Mouse (Mus musculus) A20 (cell line): ENCODE data around the gene Cotl1.

Experiments used
- DNase-seq: peaks from one replicate; pipeline ENCODE4 v3.0.0-alpha.2; 2011; ENCODE audit warnings: low read depth, low spot score

Gene Cotl1

DNA sequence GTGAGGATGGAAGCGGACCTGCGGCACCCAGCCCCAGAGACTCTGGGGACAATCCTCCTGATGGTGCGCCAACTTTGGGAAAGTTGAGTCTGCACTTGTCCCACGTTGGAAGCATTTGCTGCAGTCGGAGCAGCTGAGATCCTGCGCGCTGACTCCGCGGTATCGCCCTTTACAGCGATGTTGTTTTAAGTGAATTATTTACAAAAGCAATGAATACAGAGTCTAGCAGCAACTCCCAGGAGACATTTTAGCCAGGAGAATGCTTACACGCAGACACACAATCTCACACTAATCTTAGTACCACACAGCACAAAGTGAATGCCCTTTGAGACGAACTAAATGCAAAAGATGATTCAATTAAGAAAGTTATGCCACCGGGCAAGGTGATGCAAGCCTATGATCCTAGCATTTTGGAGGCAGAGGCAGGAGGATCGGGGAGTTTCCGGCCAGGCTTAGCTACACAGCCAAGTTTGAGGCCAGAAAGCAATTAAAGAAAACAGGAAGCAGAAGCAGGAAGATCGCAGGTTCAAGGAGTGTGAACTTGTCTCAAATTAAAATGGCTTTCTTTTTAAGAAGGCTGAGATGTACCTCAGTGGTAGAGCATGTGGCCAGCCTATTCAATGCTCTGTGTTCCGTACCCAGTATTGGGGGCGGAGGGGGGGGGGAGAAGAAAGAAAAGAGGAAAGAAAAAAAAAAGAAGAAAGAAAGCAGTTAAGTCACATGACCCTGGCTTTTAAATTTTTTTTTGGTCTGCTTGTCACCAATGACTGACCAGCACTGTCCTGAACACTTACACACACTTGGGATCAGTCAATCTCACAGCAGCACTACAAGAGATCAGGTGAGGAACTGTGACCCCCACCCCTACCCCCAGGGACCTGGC is 2.0 kb downstream of the Cotl1 start:
- peak; percentile 20 for DNase-seq

DNA sequence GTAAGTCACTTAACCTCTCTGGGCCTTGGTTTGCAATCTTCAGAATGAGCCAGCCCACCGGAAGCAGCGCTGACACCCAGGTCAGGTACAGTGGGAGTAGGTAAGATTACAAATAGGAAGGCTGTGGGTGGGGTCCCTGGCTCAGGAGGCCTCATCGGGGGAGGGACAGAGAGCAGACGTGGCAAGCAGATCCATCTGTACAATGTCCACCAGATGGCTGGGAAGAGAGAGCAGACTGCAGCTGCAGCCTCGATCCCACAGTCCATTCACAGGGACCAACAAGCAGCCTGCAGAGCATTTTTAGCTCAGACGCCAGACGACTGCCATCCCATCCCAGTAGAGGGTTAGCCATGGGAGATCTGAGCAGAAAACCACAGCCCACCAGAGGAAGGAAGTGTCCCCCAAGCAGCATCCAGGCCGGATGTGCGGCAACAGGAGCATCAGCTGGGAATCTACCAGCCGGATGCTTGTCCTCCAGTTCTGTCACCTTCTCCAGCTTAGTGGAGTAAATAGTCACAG is 2.7 kb downstream of the Cotl1 start:
- DNase-seq: no peak

DNA sequence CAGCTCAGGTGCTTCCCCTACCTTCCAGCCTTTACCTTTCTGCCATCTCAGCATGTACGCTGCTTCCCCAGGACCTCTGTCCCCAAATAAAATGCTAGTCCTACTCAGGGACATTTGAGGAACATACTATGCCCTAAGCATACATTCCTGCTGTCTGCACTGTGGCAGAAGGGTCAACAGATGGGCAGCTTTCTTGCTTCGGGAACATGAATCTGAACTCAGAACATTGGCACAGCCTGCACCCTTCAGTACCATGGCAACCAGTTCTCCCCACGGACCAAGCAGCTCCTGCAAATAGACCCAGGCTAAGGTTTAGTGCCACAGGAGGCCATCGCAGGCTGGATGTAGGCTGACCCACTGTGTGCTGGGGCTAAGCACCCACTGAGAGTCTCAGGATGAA is 3.5 kb downstream of the Cotl1 start:
- no peak for DNase-seq

DNA sequence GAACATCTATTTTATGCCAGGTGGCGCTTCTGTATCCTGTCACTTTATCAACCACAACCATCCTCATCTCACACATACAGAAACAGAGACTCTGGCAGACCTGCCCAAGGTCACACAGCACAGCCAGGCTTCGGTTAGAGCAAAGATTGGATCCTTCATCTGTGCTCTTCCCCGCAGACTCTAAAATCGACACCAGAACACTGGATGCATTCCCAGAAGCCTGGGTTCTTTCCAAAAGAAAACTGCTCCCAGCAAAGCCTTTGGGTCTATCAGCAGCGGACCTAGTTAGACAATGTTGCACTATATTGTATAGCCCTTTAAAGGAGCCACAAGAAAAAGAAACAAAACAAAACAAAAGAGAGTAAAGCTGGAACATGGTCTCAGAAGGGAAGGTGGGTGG is 5.1 kb downstream of the Cotl1 start:
- no peak for DNase-seq

DNA sequence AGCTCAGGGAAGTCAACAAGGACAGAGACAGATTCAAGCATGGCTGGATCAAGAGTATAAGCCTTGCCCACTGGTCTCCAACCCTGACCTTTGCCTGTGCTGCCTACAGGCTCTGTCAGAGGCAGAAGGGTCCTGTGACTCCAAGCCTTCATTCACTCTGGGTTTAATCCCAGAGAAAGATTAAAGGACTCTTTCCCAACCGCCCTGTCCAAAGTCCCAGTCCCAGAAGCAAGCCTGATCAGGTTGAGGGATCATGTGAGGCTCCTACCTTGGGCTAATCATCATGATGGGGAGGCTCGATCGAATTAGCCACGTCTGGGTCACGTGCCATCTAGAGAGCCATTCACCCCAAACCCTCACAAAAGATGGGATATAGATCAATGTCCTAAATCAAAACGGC is 5.7 kb downstream of the Cotl1 start:
- no peak for DNase-seq

DNA sequence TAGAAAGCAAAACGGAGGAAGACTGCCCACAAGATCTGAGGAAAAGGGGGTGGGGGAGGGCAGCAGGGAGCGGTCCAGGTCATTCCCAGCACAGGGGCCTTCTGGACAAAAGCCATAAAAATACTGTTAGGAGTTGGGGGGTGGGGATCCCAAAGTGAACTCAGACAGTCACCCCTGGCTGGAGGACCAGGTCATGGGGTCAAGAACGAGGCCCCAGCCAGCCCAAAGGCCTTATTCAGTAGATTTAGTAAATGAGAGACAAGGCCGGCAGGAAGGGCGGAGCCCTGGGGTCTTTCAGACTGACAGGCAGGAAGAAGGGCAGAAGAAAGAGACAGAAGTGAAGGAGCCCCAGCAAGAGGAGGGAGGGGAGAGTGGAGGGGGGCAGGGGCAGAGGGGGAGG is 7.4 kb downstream of the Cotl1 start:
- DNase-seq: no peak

DNA sequence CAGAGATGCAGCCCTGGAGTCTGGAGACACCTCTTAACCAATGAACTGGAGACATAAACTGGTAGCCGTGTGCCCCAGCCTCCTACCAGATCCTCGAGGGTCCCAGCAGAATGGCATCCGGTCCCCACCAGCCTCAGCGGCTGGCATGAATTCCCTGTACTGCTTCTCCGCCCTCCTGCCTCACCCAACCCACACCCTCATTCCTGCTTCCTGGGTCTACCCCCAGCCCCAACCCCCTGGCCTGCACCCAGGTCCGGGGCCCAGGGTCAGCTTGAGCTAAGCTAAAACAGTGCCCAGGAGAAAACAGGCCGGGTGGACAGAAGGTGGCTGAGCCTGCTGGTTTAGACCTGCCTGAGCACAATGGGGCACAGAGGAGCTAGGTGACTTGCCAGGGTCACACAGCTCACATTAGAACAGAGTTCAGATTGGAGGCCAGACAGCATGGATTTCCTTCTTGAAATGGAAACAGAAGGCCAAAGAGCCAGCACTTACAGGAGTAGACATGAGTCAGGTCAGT is 8.2 kb downstream of the Cotl1 start:
- DNase-seq: no peak

DNA sequence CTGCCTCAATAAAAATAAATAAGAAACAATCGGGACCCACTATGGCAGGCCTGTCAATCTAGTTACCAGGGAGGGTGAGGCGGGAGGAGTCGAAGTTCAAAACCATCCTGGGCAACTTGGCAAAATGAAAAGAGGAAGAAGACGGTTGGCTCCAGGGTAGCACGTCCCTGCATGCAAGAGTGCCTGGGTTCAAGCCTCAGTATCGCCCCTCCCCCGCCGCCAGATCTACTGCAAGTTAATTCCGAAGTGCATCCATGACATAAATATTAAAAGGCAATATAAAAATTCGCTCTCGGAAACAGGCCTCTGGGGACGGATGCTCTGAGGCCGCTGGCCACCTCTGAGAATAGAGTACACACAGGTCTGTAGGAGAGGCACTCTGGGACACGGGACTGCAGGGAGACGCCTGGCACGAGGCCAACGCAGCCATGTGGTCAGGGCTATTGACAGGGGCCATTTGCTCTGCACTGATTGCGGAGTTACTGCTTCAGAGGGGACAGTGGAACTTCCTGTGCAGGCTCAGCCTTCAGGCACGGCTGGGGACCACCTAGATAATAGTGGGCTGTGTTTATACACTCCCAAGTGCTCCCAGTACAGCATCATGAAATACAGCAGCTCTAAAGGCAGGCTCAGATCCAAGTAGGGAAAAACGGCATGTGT is 8.9 kb downstream of the Cotl1 start:
- peak; percentile 30 for DNase-seq

DNA sequence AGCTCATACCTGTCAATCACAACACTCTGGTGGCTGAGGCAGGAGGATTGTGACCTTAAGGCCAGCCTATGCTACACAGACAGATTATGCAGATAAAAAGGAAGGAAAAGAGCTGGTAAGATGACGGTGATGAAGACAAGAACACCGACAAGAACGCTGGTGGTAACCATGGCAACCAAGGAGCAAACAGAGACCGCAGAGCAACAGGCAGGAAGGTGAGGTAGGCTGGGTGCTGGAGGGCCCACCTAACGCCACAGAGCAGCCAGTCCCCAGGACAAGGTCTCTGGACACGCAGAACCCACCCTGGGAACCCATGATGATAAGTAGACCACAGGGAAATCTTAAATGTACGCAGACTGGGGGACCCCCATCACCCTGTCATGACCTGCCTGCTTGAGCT is 9.8 kb downstream of the Cotl1 start:
- no peak for DNase-seq

DNA sequence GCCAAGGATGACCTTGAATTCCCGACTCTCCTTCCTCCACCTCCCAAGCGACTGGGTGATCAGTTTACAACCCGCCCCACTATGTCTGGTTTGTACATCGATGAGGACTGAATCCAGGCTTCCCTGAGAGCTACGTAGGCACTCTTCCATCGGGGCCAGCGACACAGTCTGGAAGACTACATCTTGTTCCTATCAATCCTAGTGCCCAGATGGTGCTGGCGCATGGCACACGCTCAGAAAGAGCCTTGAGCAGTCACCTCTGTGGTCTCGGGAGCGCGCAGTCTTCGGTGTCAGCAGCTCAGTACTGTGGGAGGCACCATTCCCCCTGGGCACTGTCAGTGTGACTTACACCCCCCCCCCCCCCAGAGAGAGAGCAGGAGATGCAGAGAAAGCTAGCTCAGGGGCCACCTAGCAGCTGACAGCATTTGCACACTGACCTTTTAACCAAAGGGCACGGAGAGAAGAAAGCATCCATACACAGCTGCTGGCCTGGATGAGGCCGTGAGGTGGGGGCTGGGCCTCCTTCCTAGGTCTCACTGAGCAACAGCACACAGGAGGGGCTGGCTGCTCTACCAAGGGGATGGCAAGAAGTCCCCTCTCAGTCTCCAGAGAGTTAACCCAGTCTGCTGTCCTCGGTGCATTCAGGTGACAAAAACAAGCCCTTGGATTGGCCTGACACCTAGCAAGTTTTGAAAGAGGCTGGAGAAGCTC is 10.3 kb downstream of the Cotl1 start:
- DNase-seq: no peak

DNA sequence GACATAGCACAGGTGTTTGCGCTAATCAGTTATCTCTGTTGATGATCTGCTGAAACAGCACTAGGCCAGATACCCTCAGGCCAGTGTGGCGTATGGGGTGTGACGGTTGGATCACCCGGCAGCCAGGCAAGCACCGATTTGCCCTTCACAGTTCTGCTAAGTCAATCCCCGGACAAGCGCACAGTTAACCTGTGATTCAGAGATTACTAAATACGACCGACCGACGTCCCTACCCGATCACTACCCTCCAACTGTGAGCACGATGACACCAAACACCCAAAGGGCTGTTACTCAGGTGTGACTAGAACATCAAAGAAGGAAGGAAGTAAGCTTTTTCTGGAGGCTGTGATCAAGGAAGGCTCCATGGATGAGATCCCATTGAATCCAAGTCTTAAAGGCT is 10.9 kb downstream of the Cotl1 start:
- no peak for DNase-seq

DNA sequence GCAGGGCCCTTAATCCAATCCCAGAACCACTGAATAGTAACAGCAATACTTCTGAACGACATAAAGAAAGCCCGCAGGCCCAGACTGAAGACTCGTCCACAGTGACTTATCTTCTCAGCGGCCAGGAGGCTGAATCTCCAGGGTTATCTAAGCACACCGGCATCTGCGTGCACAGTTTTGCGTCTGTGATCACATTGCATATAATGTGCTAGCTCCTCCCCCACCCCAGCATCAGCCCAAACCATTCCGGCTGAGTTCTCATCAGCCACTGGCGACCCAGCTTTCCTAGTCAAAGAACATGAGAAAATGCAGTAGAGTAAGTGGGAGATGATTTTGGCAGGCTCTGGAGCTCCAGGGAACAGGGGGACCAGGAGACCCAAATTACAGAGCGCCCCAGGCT is 11.3 kb downstream of the Cotl1 start:
- no peak for DNase-seq

DNA sequence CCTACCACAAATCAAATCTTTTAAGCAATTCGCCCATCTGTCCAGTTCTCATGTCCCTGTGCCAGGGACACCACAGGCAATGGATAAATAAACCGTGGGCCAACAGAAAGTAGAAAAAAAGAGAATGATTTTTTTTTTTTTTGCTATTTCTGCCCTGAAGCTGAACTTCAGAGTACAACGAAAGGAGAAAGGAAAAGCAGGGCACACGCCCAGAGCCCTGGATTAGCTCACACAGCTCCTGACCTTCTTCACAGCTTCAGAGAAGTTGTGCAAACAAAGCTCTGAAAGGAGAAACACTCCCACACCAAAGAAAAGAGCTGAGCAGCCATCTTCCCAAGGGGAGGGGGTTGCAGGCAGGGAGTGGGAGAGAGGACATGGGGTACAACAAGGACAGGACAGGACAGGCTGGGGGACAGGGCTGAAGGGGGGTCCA is 12.6 kb downstream of the Cotl1 start:
- DNase-seq: no peak

DNA sequence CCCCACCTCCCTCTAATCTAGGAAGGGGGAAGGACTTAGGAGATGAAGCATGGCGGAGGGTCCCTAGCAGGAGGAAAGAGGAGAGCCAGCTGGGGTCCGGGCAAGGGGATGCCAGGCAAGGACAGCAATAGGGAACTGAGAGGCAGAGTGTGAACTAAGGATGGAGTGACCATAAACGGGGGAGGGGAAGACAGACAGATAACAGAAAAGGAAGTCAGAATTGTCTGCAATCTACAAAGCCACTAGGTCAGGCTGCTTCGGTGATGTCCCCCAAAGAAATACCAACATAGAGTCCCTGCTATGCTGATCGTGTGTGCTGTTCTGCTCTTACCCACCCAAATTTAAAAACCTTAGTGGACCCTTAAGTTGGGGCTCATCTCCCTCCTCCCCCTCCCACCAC is 13.4 kb downstream of the Cotl1 start:
- DNase-seq: no peak

DNA sequence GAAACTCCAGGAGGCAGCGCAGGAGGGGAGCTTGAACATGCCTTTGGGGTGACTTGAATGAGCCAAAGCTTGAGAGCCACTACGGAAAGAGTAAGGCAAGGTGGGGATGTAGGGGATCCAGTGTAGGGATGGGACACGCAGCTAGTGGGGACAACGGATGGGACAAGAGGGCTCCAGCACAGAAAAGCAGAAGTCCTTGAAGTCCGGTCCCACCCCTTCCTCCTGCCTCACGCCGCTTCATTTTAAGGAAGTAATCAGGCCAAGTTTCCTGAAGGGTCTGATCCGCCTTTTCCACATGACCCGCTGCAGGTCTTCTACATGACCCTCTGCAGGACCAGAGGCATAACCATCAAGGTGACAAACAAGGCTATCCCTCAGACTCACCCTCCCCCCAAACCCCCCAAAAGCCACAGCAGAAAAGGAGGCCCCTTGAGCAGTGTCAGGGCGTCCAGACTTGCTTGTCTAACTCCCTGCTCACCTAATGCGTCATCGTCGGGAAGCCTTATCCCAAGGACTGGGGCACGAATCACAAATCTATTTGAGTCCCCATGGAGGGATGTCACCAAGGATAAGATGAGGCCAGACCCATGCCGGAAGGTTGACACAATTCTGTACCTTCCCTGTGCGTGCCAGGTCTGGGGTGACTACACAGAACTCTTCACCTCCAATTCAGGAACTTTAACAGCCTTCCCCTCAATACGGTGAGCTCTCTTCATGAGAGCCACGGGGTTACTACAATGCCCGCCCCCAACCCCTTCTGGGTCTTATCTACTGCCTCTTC is 14.2 kb downstream of the Cotl1 start:
- no peak for DNase-seq

DNA sequence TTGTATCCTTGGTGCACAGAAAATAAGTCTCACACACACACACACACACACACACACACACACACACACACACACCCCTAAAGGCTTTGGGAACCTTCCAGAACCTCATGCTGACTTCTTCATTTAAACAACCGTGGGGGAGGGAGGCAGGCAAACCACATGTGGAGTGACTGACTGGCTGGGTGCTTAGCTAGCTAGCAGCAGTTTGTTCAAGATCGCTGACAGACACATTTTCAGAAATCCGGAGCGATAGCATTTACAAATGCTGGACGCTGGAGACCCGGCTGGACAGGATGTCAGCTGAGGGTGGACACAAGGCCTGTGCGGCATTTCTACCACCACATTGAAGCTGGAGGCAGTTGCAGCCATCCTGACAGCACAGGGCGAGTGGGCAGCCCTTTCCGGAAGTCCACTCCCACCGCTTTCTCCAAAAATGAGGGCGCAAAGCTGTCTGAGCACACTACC is 15.5 kb downstream of the Cotl1 start:
- DNase-seq: no peak

DNA sequence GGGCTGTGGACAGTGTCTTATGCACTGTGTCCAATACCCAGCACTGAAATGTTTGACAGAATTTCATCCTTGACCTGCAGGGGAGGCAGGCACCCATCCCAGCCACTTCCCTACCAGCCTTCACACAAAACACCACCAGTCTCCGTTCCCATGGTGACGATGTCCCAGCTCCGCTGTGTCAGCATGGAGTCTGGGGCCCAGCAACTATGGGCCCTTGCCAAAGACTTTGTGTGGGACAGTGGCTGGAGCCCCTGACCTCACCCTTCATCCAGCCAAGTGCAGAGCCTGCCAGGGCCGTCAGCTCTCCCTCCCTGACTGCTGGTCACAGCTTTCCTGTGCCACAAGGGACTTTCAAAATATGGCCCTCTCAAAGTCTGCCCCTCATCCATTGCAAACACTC is 16.2 kb downstream of the Cotl1 start:
- no peak for DNase-seq

DNA sequence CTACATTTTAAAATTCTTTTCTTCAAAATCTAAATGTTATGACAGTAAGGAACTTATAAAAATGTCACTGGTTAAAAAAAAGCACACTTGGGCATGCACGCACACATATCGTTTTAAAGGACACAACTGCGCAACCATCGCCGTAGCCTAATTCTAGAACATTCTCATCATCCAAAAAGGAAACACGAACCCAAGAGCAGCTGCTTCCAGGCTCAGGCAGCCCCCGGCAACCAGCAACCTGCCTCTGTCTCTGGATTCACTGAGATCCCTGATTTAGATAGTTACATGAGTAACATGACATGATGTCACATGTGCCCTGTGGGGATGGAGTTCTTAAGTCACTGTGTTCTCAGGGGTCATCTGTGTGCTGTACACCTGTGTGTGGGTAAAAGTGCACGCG is 17.1 kb downstream of the Cotl1 start:
- no peak for DNase-seq

DNA sequence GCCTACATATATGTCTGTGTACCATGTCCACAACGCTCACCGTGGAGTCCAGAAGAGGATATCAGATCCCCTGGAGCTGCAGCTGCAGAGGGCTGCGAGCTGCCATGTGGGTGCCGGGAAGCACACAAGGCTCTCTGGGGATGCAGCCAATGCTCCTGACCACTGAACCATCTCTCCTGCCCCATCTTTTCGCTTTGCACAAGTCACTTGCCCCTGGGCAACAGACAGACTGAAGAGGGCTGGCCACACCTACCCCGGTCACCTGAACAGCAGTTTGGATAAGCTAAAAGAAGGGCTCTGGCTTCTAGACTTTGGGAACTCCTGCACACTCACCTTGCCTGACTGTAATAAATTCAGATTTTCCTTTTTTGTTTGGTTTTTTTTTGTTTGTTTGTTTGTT is 18.7 kb downstream of the Cotl1 start:
- DNase-seq: no peak

DNA sequence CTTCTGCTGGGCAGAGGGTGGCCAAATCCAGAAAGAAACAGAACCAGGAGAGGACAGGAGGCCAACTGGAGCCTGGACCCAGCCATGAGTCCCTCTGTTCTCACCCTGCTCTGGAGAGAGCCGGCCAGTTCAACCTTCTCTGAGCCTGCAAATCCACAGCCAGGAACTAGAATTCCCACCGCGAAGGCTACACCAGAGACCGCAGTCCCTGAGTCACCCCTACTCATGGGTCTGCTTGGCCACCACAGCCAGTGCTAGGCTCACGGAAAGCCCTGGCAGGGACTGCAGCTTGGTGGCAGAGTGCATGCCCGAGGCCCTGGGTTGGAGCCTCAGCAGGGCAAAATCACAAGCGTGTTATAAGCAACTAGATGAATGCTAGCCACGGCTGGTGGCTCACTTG is 20.4 kb downstream of the Cotl1 start:
- DNase-seq: no peak

DNA sequence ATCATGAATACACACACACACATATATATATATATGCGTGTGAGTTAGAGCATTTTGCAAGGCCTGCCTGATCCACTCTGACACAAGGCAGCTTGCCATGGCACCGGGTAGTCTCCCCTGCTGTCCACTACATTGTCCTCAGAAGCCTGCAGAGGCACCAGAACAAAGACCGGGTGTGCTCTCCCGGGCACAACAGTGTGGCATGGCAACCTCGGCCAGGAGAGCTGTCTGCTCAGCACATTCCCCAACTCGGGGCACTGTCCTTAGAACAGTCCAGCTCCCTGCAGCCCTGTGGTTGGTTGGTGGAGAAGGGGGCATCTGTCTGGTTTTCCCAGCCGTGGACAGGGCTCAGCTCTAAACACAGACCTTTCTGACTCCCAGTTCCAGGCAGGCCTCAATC is 21.0 kb downstream of the Cotl1 start:
- no peak for DNase-seq
